Mouse (Mus musculus): ENCODE data around the gene Natd1.

Gene Natd1

DNA sequence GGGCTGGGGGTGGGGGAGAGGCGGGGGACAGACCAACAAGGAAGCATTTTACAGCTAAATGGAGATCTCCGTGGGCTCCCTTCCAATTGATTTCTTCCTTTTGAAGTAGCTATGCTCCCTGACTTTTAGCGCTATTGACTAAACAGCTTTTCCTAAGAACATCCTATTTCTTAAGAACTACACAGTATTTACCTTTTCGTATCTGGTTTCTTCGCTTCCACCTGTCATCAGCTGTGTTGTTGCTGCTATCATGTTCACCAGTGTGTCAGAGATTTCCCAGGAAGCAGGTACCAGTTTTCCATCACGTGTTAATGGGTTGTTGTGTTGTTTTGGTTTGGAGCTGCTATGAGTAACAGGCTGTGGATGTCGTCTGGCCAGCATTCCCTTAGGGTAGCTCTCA, at the start of gene Natd1:
Gene Natd1, minus strand, starts transcription at position 260 of the 400 bp plus-strand sequence.
- DNase-seq: no peak

DNA sequence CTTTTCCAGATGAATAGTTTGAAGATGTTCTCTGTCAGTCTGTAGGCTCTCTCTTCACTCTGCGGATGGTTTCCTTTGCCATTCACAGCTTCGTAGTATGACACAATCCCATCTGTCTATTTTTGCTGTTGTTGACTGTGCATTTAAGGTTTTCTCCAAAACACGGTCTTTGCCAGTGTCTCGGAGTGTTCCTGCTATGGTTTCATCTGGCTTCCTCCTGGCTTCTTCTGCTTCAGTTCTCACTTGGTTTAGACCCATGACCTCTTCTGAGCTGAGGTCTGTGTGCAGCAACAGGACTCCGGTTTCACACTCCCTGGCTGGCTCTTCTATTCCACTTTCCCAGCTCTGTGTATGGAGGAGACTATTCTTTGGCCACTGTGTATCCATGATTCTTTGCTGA, 48.2 kb upstream of the Natd1 start:
- DNase-seq: no peak

DNA sequence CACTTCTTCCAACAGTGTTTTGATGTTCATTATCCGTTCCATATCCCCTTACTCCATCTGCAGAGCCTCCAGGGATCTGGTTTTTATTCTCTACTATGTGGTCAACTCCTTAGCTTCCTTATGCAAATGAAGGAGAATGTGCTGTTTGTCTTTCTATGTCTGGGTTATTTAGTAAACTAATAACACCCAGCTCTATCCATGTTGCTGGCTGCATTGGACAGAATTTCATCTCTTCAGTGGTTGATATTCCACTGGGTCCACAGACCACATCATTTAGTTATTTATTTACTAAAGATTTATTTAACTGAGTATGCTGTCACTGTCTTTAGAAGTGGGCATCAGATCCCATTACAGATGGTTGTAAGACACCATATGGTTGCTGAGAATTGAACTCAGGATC, 46.6 kb upstream of the Natd1 start:
- DNase-seq: no peak

DNA sequence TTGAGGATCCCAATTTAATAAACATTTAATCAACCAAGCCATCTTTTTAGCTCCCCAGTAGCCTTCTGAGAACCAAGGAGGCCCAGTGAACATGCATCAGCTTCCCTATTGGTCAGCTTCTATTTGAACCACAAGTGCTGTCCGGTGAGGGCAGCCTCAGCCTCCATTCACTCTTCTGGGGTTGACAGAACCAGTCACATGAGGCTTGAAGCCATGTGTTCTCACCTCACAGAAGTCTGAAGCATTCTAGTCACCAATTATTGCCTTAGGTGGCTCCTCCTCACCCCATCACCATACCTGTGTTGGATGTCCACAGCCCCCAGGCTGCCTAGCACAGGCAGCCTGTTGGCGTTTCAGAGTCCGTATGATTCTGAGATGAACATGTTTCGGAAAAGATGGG, 44.4 kb upstream of the Natd1 start:
- DNase-seq: no peak

DNA sequence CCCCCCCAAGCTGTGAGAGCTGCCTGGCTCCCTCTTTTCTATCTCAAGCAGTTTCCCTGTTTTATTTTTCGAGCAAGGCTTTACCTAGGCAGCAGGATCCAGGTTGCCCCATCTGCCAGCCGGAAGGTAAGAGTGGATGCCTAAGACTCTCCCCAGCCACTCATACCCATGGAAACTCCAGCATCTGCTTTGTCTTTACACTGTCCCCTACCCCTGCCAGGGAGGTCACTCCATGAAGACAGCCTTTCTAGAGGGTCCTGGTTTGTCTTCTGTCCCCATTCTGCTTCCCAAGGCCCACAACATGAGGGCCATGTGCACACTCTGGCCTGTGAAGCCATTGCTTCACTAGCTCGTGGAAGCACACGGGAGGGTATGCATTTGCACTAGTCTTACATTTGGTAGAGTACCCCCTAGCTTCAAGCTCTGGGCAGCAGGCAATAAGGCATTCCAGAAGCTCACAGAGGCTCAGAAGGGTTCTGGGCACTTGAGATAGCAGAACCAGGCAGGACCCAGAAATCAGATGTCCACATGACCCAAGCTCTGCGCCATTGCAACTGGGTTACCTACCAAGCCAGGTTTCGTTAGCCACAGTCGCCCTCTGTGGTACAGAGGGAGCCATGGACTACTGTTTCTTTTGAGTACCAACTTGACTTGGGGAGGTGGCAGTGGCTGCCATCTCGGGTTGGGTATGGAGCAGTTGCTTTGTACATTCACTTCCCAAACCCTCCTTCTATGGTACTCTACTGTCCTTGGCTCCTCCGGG, 41.3 kb upstream of the Natd1 start:
- DNase-seq: no peak

DNA sequence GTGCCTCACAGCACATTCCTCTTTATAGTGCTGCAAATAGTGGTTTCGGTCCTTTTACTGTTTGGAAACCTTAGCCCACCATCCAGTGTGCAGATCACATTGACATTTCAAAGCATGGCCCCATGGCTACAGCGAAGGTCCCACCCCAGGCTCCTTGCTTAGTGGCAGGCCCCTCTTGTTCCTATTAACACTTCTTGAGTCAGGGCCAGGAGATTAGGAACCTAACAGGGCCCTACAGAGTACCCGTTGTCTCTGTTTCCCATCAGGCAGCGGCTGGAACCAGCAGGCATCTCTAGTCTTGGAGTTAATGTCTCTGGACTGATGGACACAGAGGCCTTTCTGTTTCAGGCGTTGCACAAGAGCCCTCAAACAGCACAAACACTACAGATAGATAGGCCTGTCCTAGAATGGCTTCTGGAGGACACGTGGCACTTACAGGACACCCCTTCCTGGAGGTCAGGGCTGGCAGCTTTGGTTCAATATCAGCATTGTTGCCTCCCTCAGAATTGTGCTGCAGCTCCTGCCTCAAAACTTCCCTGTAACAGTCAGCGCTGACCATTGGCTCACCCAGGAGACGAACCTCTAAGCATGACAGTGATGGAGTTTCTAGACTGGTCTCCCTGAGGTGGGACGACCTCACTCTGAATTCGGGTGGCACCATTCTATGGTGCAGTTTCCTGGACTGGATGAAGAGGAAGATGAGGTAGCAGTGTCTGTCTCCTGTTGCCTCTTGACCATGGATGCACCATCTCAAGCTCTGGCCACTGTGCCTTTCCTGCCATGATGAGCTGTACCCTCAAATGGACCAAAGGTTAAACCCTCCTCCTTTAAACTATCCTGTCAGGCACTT, 39.9 kb upstream of the Natd1 start:
- DNase-seq: no peak

DNA sequence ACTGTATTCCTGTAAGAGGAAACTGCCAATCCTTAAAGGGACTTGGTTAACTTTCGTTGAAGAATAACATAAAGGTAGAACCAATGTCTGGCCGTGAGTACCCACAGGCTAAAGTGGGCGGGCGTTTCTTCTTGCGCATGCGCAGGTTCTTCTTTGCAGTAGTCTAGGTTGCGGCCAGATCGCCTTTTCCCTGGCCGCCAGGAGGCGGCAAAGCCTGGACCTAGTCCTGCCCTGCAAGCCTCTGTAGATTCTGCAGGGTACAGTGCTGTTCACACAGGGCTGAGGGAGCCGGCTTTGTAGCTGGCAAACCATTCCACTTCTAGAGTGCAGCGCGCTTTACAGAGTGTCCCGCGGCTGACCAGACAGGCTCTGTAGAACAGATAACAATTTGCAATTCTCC, 39.3 kb upstream of the Natd1 start:
- DNase-seq: peak; percentile 62 to 72

DNA sequence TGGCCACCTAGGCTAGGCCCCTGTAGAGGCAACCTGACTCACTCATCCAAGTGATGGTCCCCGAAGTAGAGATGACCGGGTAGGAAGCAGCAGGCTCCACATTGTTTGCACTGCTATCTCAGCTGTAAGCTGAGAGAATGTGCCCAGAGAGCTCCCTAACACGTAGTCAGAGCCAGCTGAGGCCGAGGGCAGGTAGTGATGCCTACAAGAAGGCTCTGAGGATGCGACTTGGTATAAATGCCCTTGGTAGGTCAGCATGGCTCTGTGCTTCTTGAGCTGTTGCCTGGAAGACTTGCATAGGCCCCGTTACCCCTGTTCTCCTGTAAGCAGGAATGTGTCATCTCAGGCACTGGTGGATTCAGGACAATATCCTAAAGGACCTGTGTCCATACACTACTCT, 38.4 kb upstream of the Natd1 start:
- DNase-seq: no peak

DNA sequence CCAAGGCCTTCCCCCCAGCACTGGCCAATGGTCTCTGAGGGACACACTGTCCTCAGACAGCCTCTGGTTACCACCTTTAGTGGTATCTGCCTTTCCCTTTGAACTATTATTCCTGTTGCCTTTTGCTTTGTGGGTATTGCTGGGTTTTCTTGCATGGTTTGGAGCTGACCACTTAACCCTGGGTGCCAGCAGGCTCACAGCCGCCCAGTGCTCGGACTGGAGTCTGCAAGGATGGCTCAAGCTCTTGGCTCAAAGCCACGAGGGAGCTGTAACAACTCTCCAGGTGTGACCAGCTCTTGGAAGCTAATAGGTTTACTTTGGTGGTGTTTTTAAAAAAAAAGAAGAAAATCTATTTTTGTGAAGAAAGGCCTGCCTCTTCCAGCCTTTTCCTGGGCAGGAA, 37.8 kb upstream of the Natd1 start:
- DNase-seq: no peak

DNA sequence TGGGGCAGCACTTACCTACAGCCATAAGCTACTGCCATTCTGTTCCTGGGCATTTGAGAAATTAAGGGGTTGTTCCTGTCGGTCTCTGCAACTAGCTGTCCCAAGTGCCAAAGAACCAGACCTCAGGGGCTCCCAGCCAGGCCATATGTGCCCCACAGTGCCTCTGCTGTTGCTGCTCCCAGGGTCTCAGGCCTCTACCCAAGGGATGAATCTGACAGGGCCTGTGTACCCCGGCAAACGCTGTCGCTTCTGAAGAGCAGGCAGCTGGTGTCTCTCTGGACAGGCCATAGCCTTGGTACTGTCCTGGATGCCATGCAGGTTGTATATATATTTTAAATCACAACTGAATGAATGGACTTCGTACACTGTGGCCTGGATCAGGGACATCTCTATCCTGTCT, 37.3 kb upstream of the Natd1 start:
- DNase-seq: no peak

DNA sequence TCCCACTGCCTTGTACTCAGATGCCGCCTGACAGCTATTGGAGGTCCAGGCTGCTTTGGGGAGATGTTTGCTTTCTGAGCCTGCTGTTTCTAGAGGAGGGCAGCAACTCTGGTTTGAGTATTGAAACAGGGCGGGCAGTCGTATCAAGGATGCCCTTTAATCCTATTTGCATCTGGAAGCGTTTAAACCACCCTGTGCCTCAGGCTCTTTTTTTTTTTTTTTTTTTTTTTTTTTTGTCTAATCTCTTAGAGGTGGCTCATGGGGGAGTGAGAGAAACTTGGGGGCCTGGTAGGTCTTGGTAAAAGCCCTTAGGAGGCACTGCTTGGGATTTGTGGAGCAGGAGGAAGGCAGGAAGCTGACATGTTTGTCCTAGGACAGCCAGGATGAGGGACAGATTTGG, 30.5 kb upstream of the Natd1 start:
- DNase-seq: no peak

DNA sequence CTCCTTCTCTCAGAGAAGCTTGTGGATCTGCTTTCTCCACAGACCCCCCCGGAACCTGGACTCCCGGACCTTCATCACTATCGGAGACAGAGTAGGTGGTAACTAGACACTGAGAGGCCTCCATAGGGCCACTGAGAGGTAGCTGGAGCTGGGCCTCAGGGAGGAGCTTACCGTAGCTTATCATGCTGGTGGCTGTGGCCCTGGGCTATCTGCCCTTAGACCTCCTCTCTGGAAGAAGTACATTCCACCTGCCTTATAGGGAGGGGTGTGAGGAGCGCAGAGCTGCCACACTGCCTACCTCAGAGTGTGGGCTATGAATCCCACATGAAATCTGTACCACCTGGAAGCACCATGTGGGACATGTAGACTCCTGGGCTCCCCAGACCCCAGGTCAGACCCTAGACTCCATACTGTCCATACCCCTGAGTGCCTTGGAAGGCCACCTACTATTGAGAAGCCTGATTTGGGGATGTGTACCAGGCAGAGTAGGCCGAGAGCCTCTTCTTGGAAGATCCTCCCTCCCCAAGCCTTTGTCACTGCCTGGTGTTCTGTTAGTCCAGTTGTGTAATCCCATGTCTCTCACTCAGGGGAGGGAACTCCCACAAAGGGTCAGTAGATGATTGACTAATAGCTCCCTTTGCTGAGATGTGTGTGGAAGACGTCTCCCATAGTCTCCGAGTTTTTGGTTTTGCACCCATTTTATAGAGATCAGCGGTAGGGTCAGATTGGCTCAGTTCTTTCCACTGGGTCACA, 27.9 kb upstream of the Natd1 start:
- no peak for DNase-seq

DNA sequence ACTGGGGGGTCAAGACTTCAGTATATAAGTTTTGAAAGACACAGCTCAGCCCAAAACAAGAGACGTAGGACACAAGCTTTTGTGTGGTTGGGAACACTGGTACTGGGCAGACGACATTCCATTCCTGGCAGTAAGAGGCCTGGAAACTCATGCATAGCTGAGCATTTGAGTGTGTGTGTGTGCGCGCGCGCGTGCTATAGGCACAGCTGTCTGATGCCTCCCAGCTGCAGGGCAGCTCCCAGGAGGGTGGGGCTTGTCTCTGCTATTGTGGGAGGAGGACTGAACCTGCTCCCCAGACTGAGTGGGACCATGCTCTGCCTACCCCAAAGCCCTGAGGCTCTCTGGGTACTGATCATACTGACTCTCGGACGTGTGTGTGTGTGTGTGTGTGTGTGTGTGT, 26.8 kb upstream of the Natd1 start:
- no peak for DNase-seq

DNA sequence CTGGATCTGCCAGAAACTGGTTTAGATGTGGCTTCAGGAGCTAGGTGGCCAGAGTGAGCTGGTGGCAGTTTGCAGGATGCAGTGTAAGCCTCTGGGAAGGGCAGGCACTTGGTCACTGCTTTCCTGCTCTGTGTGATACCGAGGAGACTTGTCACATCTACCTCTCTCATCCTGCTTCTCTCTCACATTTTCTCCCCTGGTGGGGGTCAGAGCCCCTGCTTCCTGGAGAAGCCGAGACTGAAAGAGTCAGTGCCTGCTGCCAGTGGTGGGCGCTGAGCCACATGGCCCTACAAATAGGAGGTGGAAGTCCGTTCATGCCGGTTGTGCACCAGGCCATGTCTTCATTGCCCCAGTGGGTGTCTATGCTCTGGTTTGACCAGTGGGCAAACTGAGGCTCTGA, 26.0 kb upstream of the Natd1 start:
- DNase-seq: no peak

DNA sequence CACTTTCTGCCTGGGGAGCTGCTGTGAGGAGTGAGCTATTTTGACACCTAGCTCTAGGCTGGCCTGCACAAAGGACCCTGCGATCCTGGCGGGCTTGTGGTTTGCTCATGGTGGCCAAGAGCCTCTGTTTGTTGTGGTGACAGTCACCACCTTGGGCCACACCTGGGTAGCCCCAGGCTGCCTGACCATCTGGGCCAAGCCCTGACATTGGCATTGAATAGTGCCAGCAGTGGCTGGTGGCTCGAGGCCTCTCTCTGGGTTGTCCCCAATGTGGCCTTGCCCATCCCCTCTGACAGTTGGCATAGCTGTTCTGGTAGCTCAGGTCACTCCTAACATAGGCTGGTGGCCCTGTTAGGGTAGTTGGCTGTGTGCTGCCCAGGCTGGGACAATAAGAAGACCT, 24.9 kb upstream of the Natd1 start:
- DNase-seq: no peak

DNA sequence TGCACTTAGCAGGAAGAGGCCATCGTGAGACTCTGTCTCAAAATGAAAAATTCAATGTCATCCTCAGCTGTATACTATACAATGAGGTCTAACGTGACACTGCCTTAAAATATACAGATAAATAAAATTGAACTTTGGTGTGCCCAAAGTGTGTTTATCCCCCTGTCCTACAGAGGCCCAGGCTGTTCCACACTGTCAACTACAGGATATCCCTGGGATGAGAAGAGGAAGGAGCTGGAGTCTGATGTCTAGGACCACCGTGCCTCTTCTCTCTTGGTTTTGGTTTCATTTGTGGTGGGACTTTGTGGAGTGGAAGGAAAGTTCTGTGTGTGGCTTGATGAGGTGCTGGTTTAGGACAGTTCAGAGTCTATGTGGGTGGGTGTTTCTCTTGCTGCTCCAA, 23.1 kb upstream of the Natd1 start:
- DNase-seq: no peak

DNA sequence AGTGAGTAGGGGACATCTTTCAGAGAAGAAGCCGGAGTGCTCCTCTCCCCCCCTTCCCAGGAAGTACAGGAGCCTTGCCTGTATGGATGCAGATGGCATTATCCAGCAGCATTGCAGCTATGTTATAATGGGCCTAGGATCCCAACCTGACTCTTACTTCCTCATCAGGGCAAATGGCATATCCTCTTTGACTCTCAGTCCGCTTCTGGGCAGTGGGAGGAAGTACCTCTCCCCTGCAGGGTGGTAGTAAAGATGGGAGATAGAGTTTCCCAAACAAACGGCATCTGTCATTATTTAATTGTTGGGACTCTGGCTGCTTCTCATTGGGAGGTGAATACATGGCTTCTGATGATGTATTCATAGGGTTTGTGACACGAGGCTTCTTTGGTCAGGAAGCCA, 21.4 kb upstream of the Natd1 start:
- no peak for DNase-seq

DNA sequence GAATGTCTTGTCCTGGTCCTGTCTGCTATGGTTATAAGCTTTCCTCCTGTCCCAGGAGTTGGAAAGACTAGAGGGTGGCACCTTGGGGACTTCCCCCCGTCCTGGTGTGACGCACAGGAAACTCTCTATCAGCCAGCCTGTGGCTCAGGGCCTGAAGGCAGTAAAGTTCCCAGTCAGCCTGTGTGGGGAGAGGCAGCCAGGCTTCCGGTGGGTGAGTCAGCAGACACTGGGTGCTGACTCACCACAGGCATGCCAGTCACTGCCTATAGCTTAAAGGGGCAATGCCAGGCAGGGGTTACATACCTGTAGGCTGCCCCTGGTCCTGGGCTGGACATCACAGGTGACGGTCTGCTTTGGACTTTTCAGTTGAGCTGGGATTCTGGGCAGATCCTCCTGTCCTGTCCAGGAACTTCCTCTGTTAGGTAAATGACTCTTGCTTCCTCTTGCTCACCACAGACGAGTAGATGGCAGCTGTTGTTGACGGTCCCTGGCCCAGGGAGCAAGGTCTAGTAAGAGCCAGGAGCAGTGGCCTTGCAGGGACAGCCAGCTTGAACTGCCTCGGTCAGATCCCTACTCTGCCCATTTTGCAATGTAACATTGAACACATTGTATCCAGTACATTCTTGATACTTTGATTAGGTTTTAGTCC, 20.9 kb upstream of the Natd1 start:
- peak; percentile 53 to 59 for DNase-seq

DNA sequence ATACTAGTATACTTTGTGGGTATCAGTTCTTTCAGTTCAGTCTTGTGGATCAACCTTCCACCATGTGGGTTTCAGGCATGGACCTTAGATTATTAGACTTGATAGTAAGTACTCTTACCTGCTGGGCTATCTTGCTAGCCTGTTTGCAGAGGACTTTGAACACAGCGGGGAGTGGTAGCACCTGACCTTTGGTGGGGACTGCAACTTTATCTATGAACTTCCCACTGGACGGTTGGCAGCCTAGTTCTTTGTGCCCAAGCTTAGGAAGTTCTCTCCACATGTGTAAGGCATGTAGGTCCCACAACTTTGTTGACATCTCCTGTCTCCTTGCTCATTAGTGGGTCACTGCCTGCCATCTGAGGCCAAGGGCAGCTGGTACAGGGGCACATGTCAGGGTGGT, 20.2 kb upstream of the Natd1 start:
- no peak for DNase-seq

DNA sequence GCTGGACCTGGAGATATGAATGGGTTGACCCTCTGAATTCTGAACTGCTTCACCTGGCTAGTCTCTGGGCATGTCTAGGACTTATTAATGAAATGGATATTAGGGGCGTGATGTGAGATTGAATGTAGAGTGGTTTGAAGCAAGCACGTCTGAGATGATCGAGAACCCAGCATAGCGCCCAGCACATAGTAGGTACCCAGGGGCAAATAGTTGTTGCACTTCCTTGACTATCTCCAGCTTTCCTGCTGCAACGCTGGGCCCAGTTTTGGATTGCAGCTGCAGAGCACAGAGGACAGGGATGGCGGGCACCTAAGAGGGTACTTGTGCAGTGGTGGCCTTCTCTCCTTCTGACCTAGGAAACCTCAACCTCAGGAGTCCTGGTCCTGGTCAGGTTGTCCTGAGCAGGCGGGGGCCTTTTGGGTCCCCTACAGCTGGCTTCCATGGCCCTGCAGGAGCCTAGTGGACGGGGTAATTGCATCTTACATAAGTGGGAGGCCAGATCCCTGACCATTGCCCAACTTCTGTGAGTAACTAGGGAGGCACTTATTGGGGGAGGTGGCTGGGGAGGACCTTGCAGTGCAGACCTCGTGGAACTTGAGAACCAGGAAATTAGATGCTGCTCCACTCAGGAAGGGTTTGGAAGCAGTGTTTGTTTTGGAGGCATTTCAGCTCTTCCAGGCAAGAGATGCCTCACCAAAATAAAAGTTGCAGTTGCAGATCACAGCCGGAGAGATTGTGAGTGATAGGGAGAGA, 18.8 kb upstream of the Natd1 start:
- DNase-seq: no peak

DNA sequence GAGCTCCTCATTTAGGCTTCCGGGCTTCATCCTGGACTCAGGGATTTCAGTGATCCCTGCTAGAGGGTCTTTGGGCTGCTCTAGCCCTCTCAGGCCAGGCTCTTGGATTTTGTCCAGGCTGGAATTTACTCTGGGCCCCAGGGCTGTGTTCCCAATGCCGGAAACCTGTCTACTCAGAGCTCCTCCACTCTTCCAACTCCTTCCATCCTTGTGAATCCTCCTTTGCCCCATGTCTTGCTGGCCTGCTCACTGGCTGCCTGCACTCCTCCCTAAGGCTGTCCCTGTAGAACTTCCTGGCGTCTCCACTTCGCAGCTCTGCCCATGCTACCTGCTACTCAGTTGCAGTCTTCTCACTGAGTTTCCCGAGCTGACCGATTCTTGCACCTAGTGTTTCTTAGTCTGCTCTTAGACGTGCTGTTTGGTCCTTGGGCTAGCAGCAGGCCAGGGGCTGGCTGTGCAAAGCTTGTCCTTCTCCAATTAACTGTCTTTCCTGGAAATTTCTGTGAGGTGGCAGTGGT, 18.0 kb upstream of the Natd1 start:
- DNase-seq: no peak

DNA sequence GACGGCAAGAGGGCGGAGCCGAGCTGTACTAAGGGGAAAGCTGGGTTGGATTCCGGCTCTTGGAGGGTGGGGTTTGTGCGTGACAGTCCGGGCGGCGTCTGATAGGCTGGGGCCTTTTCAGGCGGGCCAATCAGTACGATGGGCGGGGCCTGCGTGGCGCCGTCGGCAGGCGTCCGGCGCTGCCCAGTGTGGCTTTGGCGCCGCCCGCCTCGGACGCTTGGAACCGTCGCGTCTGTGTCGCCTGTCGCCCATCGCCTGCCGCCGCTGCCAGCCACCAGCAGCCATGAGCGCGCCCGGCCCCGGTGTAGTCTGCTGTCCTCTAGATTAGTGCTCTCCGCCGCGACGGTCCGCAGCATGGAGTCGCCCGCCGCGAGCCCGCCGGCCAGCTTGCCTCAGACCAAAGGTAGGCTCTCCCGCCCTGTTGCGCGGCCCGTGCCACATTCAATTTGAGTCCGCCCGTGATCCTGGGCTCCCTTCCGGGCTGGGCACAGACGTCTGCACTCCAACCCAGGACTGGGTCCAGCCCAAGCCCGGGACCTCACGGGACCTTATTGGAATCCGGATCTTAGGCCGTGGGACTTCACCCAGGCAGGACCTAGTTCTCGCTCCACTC, 17.4 kb upstream of the Natd1 start, which contains the start of gene Map2k3:
Gene Map2k3, plus strand, starts transcription at position 165 of the 613 bp plus-strand sequence.
- peak; percentile 92 to 94 for DNase-seq
